Mouse (Mus musculus): ENCODE measurements at regions not wholly inside any gene's neighbourhood (a gene's known extent, or its start where the extent isn't known, plus 50 kb on each side); places are given as distances from the start of the nearest gene placed in this dataset.
A peak's percentile ranks its signal among the peaks of the same experiment; 100 is the strongest.

DNA sequence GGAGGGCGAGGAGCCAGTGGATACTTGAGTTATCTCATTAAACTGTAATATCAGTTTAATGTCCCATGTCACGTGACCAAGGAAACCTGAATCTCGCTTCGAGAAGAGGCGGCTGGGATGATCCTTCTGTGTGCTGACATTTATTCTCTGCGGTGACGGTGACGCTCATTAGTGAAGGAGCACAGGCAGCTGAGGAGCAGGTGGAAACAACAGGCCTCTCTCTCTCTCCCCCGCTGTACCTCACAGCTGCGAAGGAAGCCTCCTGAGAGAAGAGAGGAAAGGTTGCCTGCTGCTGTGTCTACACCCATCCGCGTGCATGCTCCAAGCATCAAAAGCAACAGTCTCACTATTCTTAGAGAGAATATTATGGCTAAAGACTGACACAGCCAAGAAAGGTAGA is 731.8 kb downstream of the Defb40 start:
- H3K4me1 ChIP-seq (ENCODE audit: control insufficient read depth, insufficient read depth, low read length), result no peaks in the 10 kb centered on the region
- 92% methylated on average over 12 of the region's 12 CpGs for WGBS

DNA sequence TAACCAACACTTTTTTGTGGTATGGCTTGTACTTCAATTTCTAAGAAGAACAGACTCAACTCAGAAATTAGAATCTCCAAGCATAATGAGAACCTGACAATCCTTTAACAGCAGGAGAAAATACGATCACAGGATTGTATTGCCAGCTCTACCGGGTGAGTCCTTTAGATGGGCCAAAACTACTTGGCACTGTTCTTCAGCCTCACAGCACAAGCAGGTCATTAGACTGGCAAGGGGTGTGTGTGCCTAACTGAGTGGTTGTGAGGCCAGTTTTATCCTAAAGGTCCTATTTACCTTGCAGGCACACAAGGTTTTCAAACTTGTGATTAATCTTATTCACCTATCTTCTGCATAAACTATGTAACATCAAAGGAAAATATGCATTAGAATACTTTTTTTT is 760.5 kb downstream of the Defb40 start:
- peak overlapping the region; percentile 41 for H3K27ac ChIP-seq (replicated peaks; ENCODE audit: insufficient read depth, low read depth, low read length)
- peaks cover 5% of the 10 kb centered on the region for H3K4me1 ChIP-seq (ENCODE audit: control insufficient read depth, insufficient read depth, low read length)
- DNase-seq (ENCODE audit: extremely low read depth, low read depth, low spot score), result peak; percentile 94
- H3K9ac ChIP-seq (ENCODE audit: low read depth, low read length), result no peak overlapping the region
- TF ChIP-seq POLR2A (IDR thresholded peaks at IDR 0.05; ENCODE audit: extremely low read depth, insufficient read depth, low read length) (no peak), CTCF (IDR thresholded peaks at IDR 0.05; ENCODE audit: low read depth, low read length) (no peak)
- H3K79me2 ChIP-seq (ENCODE audit: control insufficient read depth, insufficient read depth, low read length), result no peaks in the 10 kb centered on the region
- 0 out of 2 replicates have a peak overlapping the region, but pooled peaks have one; percentile 57 for H3K4me3 ChIP-seq (ENCODE audit: insufficient read depth, low read depth, low read length)
- H3K27me3 ChIP-seq (ENCODE audit: control insufficient read depth, insufficient read depth, low read length), result no peaks in the 10 kb centered on the region
- no peaks in the 10 kb centered on the region for H3K36me3 ChIP-seq (ENCODE audit: control insufficient read depth, insufficient read depth, low read length)
- WGBS, result 16% methylated on average over 2 of the region's 2 CpGs

More for the DNA sequence above, 731.8 kb downstream of the Defb40 start:
- H3K79me2 ChIP-seq (ENCODE audit: control insufficient read depth, insufficient read depth, low read length), result no peaks in the 10 kb centered on the region
- H3K9ac ChIP-seq (ENCODE audit: low read depth, low read length), result no peak overlapping the region
- no peak overlapping the region for H3K4me3 ChIP-seq (ENCODE audit: insufficient read depth, low read depth, low read length)
- TF ChIP-seq CTCF (IDR thresholded peaks at IDR 0.05; ENCODE audit: low read depth, low read length), result no peak
- TF ChIP-seq POLR2A (IDR thresholded peaks at IDR 0.05; ENCODE audit: extremely low read depth, insufficient read depth, low read length), result no peak
- H3K36me3 ChIP-seq (ENCODE audit: control insufficient read depth, insufficient read depth, low read length), result no peaks in the 10 kb centered on the region
- no peak for DNase-seq (ENCODE audit: extremely low read depth, low read depth, low spot score)
- no peaks in the 10 kb centered on the region for H3K27me3 ChIP-seq (ENCODE audit: control insufficient read depth, insufficient read depth, low read length)
- H3K27ac ChIP-seq (replicated peaks; ENCODE audit: insufficient read depth, low read depth, low read length), result no peak overlapping the region

DNA sequence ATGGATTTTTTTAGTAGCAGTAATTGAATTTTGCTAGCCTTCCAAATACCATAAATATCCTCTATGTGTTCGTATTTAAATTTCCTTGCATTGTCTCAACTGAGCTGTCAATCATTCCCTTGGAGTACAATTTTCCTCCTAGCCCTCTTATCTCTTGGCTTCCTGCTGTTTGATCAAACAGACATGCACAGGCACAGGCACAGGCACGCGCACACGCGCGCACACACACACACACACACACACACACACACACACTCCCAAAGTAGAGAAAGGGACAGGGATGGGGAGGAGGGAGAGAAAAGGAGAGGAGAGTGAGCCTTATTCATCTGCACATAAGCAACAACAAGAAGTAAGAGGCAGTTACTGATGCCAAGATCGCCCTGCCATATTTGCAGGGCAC is 760.9 kb downstream of the Defb40 start:
- H3K27ac ChIP-seq (replicated peaks; ENCODE audit: insufficient read depth, low read depth, low read length), result peak overlapping the region; percentile 41
- H3K4me3 ChIP-seq (ENCODE audit: insufficient read depth, low read depth, low read length), result peak overlapping the region; percentile 57
- no peak overlapping the region for H3K9ac ChIP-seq (ENCODE audit: low read depth, low read length)
- WGBS, result 32% methylated on average over 7 of the region's 7 CpGs
- TF ChIP-seq POLR2A (IDR thresholded peaks at IDR 0.05; ENCODE audit: extremely low read depth, insufficient read depth, low read length) (no peak), CTCF (IDR thresholded peaks at IDR 0.05; ENCODE audit: low read depth, low read length) (no peak)
- no peaks in the 10 kb centered on the region for H3K36me3 ChIP-seq (ENCODE audit: control insufficient read depth, insufficient read depth, low read length)
- peak; percentile 73 for DNase-seq (ENCODE audit: extremely low read depth, low read depth, low spot score)
- no peaks in the 10 kb centered on the region for H3K79me2 ChIP-seq (ENCODE audit: control insufficient read depth, insufficient read depth, low read length)
- H3K4me1 ChIP-seq (ENCODE audit: control insufficient read depth, insufficient read depth, low read length), result peaks cover 5% of the 10 kb centered on the region
- no peaks in the 10 kb centered on the region for H3K27me3 ChIP-seq (ENCODE audit: control insufficient read depth, insufficient read depth, low read length)

DNA sequence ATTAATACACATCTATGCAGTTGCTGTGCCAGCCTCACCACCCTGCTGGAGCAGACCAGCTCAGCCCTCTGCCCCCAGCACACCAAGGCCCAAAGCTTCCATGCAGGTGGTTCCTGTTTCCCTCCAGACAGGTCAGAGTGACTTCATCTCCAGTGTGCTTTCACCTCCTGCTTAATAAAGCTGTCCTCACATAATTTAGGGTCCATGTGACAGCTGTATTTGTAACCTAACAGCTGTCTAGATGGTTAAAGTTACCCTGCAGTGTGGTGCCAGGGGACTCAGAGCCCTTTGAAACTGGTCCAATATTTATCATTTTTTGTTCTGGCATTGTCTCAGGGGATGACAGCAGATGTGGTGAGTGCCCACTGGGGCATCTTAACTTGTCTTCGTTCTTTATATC is 761.5 kb downstream of the Defb40 start:
- Histone ChIP-seq H3K4me1 (ENCODE audit: control insufficient read depth, insufficient read depth, low read length) (peaks cover 5% of the 10 kb centered on the region), H3K27me3 (ENCODE audit: control insufficient read depth, insufficient read depth, low read length) (no peaks in the 10 kb centered on the region), H3K79me2 (ENCODE audit: control insufficient read depth, insufficient read depth, low read length) (no peaks in the 10 kb centered on the region), H3K27ac (replicated peaks; ENCODE audit: insufficient read depth, low read depth, low read length) (no peak overlapping the region), H3K4me3 (ENCODE audit: insufficient read depth, low read depth, low read length) (no peak overlapping the region), H3K9ac (ENCODE audit: low read depth, low read length) (no peak overlapping the region), H3K36me3 (ENCODE audit: control insufficient read depth, insufficient read depth, low read length) (no peaks in the 10 kb centered on the region)
- TF ChIP-seq CTCF (IDR thresholded peaks at IDR 0.05; ENCODE audit: low read depth, low read length) (no peak), POLR2A (IDR thresholded peaks at IDR 0.05; ENCODE audit: extremely low read depth, insufficient read depth, low read length) (no peak)
- 26% methylated on average over 1 of the region's 1 CpGs for WGBS
- peak; percentile 24 for DNase-seq (ENCODE audit: extremely low read depth, low read depth, low spot score)

DNA sequence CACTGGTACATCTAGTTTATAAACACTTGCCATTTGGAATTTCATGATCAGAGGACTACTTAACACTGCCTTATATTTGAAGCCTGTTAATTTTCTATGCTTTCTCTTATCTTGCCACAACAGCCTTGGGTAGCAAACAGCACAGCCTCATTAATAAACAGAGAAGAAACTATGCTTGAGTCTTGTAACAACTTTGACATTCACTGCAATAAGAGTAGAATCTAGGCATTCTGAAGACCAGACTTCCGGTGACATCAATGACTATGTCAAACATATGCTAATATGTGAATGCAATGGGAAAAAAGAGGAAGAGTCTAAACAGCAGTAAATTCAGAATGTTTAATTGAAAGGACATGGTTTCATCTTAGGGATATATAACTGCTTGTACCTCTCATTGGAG is 768.0 kb downstream of the Defb40 start:
- DNase-seq (ENCODE audit: extremely low read depth, low read depth, low spot score), result no peak
- Histone ChIP-seq H3K27ac (replicated peaks; ENCODE audit: insufficient read depth, low read depth, low read length) (no peak overlapping the region), H3K4me1 (ENCODE audit: control insufficient read depth, insufficient read depth, low read length) (no peaks in the 10 kb centered on the region), H3K79me2 (ENCODE audit: control insufficient read depth, insufficient read depth, low read length) (no peaks in the 10 kb centered on the region), H3K9ac (ENCODE audit: low read depth, low read length) (no peak overlapping the region), H3K36me3 (ENCODE audit: control insufficient read depth, insufficient read depth, low read length) (no peaks in the 10 kb centered on the region), H3K4me3 (ENCODE audit: insufficient read depth, low read depth, low read length) (no peak overlapping the region), H3K27me3 (ENCODE audit: control insufficient read depth, insufficient read depth, low read length) (no peaks in the 10 kb centered on the region)
- no peak for TF ChIP-seq POLR2A (IDR thresholded peaks at IDR 0.05; ENCODE audit: extremely low read depth, insufficient read depth, low read length)
- no peak for TF ChIP-seq CTCF (IDR thresholded peaks at IDR 0.05; ENCODE audit: low read depth, low read length)
- 97% methylated on average over 1 of the region's 1 CpGs for WGBS

DNA sequence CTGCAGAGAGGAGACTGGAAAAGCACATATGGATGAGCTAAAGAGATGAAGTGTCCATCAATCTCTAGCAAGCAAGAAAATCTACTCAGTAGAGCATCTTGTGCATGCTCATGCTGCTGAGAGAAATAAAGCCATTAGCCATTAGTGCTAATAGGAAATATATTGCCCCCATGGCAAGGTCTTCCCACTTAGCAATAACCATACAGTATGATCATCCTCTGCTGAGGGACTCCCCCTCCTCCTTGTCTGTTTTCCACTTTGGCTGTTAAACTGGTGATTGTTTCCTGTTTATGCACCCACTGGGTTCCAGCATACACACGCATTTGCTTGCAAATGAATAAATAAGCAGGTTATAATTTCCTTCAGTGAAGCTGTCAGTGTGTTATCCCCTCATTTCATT is 769.4 kb downstream of the Defb40 start:
- no peak overlapping the region for H3K27ac ChIP-seq (replicated peaks; ENCODE audit: insufficient read depth, low read depth, low read length)
- no peak for DNase-seq (ENCODE audit: extremely low read depth, low read depth, low spot score)
- H3K4me3 ChIP-seq (ENCODE audit: insufficient read depth, low read depth, low read length), result no peak overlapping the region
- TF ChIP-seq POLR2A (IDR thresholded peaks at IDR 0.05; ENCODE audit: extremely low read depth, insufficient read depth, low read length) (no peak), CTCF (IDR thresholded peaks at IDR 0.05; ENCODE audit: low read depth, low read length) (no peak)
- H3K36me3 ChIP-seq (ENCODE audit: control insufficient read depth, insufficient read depth, low read length), result no peaks in the 10 kb centered on the region
- no peaks in the 10 kb centered on the region for H3K27me3 ChIP-seq (ENCODE audit: control insufficient read depth, insufficient read depth, low read length)
- no peaks in the 10 kb centered on the region for H3K79me2 ChIP-seq (ENCODE audit: control insufficient read depth, insufficient read depth, low read length)
- no peak overlapping the region for H3K9ac ChIP-seq (ENCODE audit: low read depth, low read length)
- WGBS, result 76% methylated on average over 1 of the region's 1 CpGs
- H3K4me1 ChIP-seq (ENCODE audit: control insufficient read depth, insufficient read depth, low read length), result no peaks in the 10 kb centered on the region

All from liver, adult 2 months (tissue).